Mouse (Mus musculus): ENCODE results near the gene Ap2s1. TPM values are rescaled to one million over a fixed set of nuclear protein-coding genes. Genes with fewer than 3 reads are reported as not detected.
"Not testable (repeated sequence)": the region's sequence is repeated elsewhere in the genome, so short reads cannot be mapped to it uniquely, and the experiment has no call there.

The Ap2s1 gene
- polyA plus RNA-seq, 1 experiment from 2014 or later = 360 TPM

DNA sequence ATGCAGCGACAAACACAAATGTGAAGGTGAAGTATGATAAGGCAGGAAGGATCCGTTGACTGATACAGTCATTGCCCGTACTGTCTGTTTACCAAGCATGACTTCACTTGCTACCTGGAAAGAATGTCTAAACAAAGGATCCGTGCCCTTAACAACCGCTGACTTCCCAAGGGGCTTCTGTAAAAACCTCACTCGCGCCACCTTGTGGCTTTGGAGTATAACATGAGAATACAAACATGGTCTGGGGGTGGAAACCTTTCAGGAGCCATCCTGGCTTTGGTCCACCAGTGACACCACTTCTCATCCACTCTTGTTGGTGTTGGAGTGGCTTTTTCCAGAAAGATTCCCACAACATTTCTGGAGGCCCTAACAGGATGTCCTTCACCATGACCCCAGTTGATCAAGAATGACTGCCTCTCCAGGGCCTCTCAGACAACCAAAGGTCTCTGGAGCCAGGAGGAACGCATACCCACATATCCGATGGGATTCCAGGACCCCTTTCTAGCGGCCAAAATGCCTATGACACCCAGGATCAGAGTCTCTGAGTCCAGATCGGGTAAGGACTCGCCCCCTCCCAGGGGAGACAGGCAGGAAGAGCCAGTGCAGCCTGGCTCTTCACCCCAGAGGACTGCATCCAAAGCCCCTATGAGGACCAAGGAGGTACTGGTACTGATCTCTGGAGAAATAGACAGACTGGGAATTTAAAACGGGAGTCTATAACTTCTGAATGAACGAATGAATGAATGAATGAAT is 9.4 kb upstream of the Ap2s1 start:
- H3K27ac ChIP-seq = no peak overlapping the region
- 25% methylated on average over 14 of the region's 14 CpGs for WGBS

DNA sequence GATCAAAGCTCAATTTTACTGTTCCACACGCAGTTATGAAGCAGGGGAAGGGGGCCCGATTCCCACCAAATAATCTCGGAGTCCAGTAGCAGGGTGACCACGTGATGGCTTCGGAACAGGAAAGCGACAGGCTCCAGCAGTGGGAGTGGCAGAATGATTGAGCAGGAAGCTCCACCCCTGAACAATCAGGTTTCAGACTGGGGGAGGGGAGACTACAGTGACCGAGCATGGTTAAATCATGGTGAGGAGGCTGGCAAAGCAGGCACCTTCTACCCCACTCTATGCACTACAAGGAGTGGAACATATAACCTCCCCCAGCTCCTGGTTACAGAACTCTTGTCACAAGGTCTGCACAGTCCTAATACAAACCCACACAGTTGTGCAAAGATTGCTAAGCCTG is 8.6 kb upstream of the Ap2s1 start:
- peak; percentile 53; the same call in 1 of the 2 replicates for ATAC-seq
- Histone ChIP-seq H3K9ac (replicated peaks) (peak overlapping the region; percentile 20; the same call in 1 of the 2 replicates), H3K4me2 (replicated peaks) (peak overlapping the region; percentile 9; the same call in 1 of the 2 replicates)
- not testable (repeated sequence) for H3K27ac ChIP-seq; H3K4me1 ChIP-seq (replicated peaks); H3K27me3 ChIP-seq; H3K4me3 ChIP-seq (replicated peaks); H3K36me3 ChIP-seq; H3K9me3 ChIP-seq
- 9% methylated on average over 7 of the region's 7 CpGs for WGBS

More for the DNA sequence above, 9.4 kb upstream of the Ap2s1 start:
- Histone ChIP-seq H3K4me1 (replicated peaks) (peaks cover 4% of the 10 kb centered on the region; the same call in 1 of the 2 replicates), H3K4me2 (replicated peaks) (peak overlapping the region; percentile 37), H3K9me3 (no peaks in the 10 kb centered on the region), H3K27me3 (no peaks in the 10 kb centered on the region), H3K9ac (replicated peaks) (no peak overlapping the region; the same call in 1 of the 2 replicates), H3K4me3 (replicated peaks) (no peak overlapping the region; the same call in 1 of the 2 replicates), H3K36me3 (no peaks in the 10 kb centered on the region)
- ATAC-seq = peak; percentile 68

DNA sequence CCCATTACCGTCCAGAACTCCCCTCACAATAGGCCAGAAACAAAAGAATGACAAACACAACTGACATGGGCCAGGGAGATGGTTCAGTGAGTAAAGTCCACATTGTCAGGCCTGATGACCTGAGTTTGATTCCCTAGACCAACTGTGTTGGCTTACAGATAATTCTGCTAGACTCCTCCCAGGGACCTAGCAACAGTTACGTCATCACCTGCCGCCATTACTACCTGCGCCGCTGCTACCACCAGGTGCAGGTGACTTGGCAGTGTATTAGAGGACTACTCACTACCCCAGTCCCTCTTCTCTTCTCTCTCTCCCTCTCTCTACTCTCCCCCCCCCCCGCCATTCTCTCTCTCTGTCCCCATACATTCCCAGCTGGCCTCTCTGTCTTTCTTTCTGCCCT is 7.4 kb upstream of the Ap2s1 start:
- H3K9ac ChIP-seq (replicated peaks) = no peak overlapping the region
- H3K4me2 ChIP-seq (replicated peaks) = no peak overlapping the region
- ATAC-seq = no peak
- no peaks in the 10 kb centered on the region for H3K36me3 ChIP-seq
- peaks cover 4% of the 10 kb centered on the region; the same call in 1 of the 2 replicates for H3K4me1 ChIP-seq (replicated peaks)
- no peaks in the 10 kb centered on the region for H3K27me3 ChIP-seq
- WGBS = 90% methylated on average over 5 of the region's 6 CpGs
- no peak overlapping the region for H3K27ac ChIP-seq
- no peak overlapping the region for H3K4me3 ChIP-seq (replicated peaks)
- no peaks in the 10 kb centered on the region for H3K9me3 ChIP-seq

DNA sequence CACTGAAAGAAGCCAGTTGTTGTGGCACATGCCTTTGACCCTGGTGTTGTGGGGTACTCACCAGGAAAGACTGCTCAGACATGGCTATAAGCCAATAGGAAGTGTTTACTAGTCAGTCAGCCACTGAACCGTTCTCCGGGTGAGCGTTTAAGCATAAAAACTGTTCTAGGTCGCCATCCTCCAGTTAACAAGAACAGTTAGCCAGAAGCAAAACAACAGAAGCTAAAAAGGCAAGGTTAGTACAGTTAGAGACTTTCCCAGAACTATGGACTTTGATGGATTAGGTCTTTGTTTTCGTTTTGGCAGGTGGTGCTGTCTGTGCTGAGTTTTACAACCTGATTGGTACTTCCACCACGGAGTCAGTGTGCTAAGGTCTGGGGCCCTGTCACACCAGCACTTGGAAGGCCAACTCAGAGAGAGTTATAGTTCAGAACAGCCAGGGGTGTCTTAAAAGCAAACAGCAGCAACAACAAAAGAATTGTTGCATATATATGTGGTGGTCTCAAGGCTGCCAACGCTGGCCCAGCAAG is 6.3 kb upstream of the Ap2s1 start:
- no peaks in the 10 kb centered on the region for H3K9me3 ChIP-seq
- no peaks in the 10 kb centered on the region for H3K36me3 ChIP-seq
- no peak overlapping the region for H3K4me3 ChIP-seq (replicated peaks)
- no peak overlapping the region for H3K27ac ChIP-seq
- H3K27me3 ChIP-seq = no peaks in the 10 kb centered on the region
- WGBS = 76% methylated on average over 7 of the region's 7 CpGs
- ATAC-seq = no peak
- H3K9ac ChIP-seq (replicated peaks) = no peak overlapping the region
- H3K4me2 ChIP-seq (replicated peaks) = no peak overlapping the region
- H3K4me1 ChIP-seq (replicated peaks) = peaks cover 4% of the 10 kb centered on the region; the same call in 1 of the 2 replicates

DNA sequence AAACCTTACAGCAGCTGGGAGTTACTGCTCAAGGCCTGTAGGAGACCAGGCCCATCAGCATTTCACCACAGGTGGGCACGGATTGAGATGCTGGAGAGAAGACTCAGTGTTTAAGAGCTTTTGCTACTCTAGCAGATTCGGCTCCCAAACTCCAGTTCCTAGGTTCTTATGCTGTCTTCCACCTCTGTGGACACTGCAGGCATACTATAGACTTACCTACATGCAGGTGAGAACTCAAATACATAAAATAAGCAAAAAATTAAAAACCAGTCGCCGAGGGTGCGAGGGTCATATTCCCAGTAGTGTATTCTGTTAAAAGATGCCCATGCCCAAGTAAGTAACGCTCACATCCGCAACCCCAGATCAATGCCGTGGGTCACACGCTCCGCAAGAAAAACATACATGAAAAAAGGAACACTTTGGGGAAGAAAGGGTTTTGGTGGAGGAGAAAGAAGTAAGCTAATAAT is 571 bp upstream of the Ap2s1 start:
- WGBS = 46% methylated on average over 10 of the region's 10 CpGs
- H3K27me3 ChIP-seq = no peaks in the 10 kb centered on the region
- no peaks in the 10 kb centered on the region for H3K9me3 ChIP-seq
- peak overlapping the region; percentile 78 for H3K4me3 ChIP-seq (replicated peaks)
- peaks cover 12% of the 10 kb centered on the region; the same call in 1 of the 2 replicates for H3K36me3 ChIP-seq
- peak; percentile 31 for ATAC-seq
- H3K4me2 ChIP-seq (replicated peaks) = peak overlapping the region; percentile 95
- H3K27ac ChIP-seq = no peak overlapping the region
- no peak overlapping the region for H3K9ac ChIP-seq (replicated peaks)
- peaks cover 18% of the 10 kb centered on the region for H3K4me1 ChIP-seq (replicated peaks)

DNA sequence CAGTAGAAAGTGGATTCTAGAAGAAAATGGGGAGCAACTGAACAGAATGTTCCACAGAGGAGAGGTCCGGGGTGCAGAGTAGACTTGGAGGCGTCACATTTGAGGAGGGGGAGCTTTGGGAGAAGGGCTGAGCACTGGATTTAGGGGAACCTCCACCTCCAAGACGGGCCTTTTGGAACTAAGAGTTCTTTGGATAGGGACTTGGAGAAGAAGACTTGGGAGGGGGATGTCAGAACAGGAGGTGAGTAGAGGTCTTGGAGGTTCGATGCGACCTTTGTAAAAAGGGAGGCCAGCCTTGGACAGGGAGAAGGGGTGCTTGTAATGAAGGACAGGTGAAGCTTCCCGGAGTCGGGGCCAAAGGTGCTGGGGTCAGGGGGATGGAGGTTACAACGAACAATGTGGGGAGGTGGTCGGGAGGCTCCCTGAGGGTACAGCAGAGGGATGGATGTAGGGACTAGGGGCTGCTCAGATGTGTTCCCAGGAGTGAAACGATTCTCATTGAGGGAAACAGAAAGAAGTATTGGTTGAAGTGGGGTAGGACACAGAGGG is 920 bp downstream of the Ap2s1 start:
- Histone ChIP-seq H3K27me3 (no peaks in the 10 kb centered on the region), H3K36me3 (peaks cover 27% of the 10 kb centered on the region), H3K9ac (replicated peaks) (peak overlapping the region; percentile 85), H3K4me1 (replicated peaks) (peaks cover 18% of the 10 kb centered on the region), H3K4me2 (replicated peaks) (peak overlapping the region; percentile 95), H3K27ac (no peak overlapping the region), H3K9me3 (no peaks in the 10 kb centered on the region), H3K4me3 (replicated peaks) (peak overlapping the region; percentile 78)
- 61% methylated on average over 10 of the region's 10 CpGs for WGBS
- no peak for ATAC-seq

DNA sequence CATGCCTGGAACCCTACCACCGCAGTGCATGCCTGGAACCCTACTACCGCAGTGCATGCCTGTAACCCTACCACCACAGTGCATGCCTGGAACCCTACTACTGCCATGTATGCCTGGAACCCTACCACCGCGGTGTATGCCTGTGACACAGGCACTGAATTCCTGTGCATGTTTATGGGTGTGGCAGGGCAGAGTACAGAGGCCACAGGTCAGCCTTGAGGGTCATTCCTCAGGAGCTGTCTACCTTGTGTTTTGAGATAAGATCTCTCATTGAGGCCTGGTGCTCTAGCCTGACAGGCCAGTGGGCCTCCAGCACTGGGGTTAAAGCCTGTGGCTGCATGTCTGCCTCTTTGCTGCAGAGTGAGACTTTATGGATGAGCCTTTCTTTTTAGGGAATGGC is 7.2 kb downstream of the Ap2s1 start:
- Histone ChIP-seq H3K4me3 (replicated peaks) (no peak overlapping the region), H3K36me3 (peaks cover 79% of the 10 kb centered on the region), H3K9ac (replicated peaks) (no peak overlapping the region), H3K4me1 (replicated peaks) (no peaks in the 10 kb centered on the region), H3K4me2 (replicated peaks) (no peak overlapping the region), H3K27ac (no peak overlapping the region), H3K27me3 (no peaks in the 10 kb centered on the region), H3K9me3 (no peaks in the 10 kb centered on the region)
- 94% methylated on average over 4 of the region's 4 CpGs for WGBS
- ATAC-seq = no peak

DNA sequence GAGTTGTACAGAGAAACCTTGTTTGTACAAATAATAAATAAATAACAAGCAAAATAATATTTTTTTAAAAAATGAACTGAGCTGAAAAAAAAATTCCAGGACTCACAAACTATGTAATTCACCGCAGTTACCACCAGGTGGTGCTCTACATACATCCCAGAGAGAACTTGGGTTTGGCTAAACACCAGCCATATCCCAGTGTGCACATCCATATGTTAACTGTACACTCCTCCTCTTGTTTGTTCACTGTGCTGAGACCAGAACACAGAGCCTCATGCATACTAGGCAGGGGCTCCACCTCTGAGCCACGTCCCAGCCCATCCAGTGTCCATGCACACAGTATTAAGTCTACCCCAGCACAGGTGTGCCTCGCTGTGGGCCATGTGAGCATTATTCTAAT is 7.9 kb downstream of the Ap2s1 start:
- H3K27me3 ChIP-seq = no peaks in the 10 kb centered on the region
- no peak overlapping the region for H3K9ac ChIP-seq (replicated peaks)
- H3K27ac ChIP-seq = no peak overlapping the region
- no peak overlapping the region for H3K4me2 ChIP-seq (replicated peaks)
- no peaks in the 10 kb centered on the region for H3K9me3 ChIP-seq
- no peaks in the 10 kb centered on the region for H3K4me1 ChIP-seq (replicated peaks)
- H3K36me3 ChIP-seq = peaks cover 76% of the 10 kb centered on the region
- 55% methylated on average over 3 of the region's 3 CpGs for WGBS
- H3K4me3 ChIP-seq (replicated peaks) = no peak overlapping the region
- peak; percentile 76 for ATAC-seq

DNA sequence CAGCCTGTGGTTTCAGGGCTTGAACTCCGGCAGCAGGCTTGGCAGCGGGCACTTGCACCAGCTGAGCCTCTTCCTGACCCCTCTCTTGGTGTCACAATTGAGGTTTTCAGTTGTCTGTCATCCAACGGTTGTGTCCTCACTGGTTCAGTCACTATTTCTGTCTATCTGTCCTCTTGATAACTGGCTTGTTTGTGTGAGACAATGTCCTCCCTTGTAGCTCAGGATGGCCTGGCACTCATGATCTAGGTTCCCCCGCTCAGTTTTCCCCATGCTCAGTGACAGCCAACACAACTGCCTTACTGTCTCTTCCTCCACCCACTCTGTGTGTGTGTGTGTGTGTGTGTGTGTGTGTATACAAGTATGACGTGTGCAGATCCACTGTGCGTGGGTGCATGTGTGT is 9.4 kb downstream of the Ap2s1 start:
- Histone ChIP-seq H3K36me3 (peaks cover 66% of the 10 kb centered on the region), H3K4me2 (replicated peaks) (no peak overlapping the region), H3K9me3 (no peaks in the 10 kb centered on the region), H3K27ac (no peak overlapping the region), H3K4me3 (replicated peaks) (no peak overlapping the region), H3K9ac (replicated peaks) (no peak overlapping the region), H3K4me1 (replicated peaks) (no peaks in the 10 kb centered on the region), H3K27me3 (no peaks in the 10 kb centered on the region)
- WGBS = 95% methylated on average over 6 of the region's 6 CpGs
- ATAC-seq = no peak

DNA sequence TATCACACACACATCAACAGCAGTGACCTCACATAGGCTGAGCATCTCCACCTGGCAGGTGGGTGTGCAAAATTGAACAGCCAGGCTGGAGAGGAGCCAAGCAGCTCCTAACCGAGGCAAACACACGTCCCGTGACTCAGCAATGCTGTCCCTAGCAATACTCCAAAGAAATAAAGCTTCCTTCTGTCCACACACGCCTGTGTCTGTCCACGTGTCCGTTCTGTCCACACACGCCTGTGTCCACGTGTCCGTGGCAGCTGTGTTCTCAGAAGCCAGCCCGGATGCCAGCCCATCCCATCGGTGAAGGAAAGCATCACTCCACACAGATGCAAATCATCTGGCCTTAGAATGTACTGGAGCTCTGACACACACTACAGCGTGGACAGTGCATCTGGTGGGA is 13.8 kb downstream of the Ap2s1 start:
- H3K9me3 ChIP-seq = no peaks in the 10 kb centered on the region
- ATAC-seq = no peak

DNA sequence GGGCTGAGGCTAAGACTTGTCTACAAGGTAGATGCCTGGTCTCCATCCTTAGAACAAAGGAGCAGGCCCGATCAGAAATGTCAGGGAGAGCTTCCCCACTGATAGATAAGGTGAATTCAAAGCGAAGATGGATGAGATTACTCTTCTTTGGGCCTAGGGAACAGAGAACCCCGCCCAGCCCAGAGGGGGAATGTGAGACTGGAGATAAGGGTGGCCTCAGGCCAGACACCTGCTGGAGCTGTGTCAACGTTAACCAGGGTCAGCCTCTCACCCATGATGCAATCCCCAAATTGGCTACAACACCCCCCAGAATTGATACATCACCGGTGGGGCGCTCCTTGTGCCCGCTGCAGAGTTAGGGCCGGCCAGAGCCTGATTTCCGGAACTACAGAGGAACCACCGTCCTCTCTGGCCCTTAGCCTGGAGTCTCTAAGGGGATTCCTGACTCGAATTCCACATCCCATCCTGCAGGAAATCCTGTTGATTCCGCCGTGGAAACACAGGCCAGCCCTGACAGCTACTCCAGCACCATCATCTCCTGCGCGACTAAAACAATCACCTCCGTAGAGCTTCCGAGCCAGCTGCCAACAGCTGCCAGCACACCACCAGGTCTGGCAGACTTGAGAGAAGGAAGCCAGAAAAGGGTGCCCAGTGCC is 17.3 kb downstream of the Ap2s1 start:
- Histone ChIP-seq H3K4me1 (replicated peaks) (no peaks in the 10 kb centered on the region), H3K9ac (replicated peaks) (no peak overlapping the region), H3K27me3 (no peaks in the 10 kb centered on the region), H3K9me3 (no peaks in the 10 kb centered on the region), H3K36me3 (no peaks in the 10 kb centered on the region), H3K27ac (no peak overlapping the region), H3K4me2 (replicated peaks) (no peak overlapping the region), H3K4me3 (replicated peaks) (no peak overlapping the region)
- ATAC-seq = no peak
- 80% methylated on average over 17 of the region's 17 CpGs for WGBS

More for the DNA sequence above, 13.8 kb downstream of the Ap2s1 start:
- no peaks in the 10 kb centered on the region for H3K27me3 ChIP-seq
- 88% methylated on average over 12 of the region's 12 CpGs for WGBS
- no peak overlapping the region for H3K4me3 ChIP-seq (replicated peaks)
- no peak overlapping the region for H3K9ac ChIP-seq (replicated peaks)
- H3K4me2 ChIP-seq (replicated peaks) = no peak overlapping the region
- no peaks in the 10 kb centered on the region for H3K4me1 ChIP-seq (replicated peaks)
- peaks cover 30% of the 10 kb centered on the region for H3K36me3 ChIP-seq
- H3K27ac ChIP-seq = no peak overlapping the region
